Mouse (Mus musculus) heart, postnatal 10 days (tissue): ENCODE data around the gene Prr29. TPM values are rescaled to one million over a fixed set of nuclear protein-coding genes. Genes with fewer than 3 reads are reported as not detected.
"Not testable (repeated sequence)": the region's sequence is repeated elsewhere in the genome, so short reads cannot be mapped to it uniquely, and the experiment has no call there.

ENCODE experiments used
- DNase-seq, 2 experiments: peaks; one replicate each; pipeline ENCODE4 v3.0.0; 2021
- intact Hi-C: fragments of 180-260 bp; cut with DNase I; formaldehyde crosslinking; loops from one replicate; pipeline ENCODE4 v1.15.1; 2025
- total RNA-seq, 2 experiments: library from RNA; stranded (reverse); gene quantifications; 2 replicates each; pipeline ENCODE4 v1.2.3; 2021

The Prr29 gene
- under 1 TPM; 0.31 to 0.64 TPM for total RNA-seq

DNA sequence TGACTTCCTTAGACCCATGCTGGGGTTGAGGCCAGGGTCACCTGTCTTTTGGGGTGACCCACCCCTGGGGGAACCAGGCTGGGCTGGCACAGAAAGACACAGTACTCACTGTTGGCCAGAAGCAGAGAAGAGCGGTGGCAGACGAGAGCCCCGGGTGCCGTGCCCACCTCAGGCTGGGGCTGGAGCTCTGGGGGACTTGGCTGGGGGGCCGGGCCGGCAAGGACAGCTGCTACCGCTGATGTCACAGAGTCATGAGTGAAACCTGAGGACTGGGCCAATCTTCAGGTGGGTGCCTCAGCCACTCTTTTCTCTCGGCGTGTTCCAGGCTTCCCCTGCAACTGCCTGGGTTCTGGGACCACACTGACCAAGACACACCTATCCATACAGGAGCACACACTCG lies at the start of gene Prr29:
Prr29 (plus strand) TSS at position 107 of the 400 bp plus-strand sequence.
- no peak for DNase-seq
- intact Hi-C loops, result loop anchor here (2.0 kb wide), 1 partner anchor 39 kb away; no protein-coding TSS in a partner anchor

DNA sequence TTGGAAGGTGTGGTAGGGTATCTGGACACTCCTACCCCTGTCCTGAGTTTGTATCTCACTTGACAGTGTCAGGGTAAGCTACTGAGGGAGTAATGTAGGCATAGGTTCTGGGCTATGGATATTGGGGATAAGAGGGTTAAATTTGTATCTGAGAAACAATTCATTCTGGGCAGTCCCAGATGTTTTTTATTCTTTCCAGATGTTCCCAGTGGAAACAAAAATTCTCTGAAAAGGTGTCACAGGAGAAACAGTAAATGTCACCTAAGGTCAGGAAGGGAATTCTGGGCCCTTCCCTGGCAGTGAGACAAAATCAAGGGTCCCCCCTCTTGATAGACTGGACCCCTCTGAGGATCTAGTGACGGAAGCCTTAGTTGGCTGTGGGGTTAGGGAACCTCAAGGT lies 48.9 kb upstream of the Prr29 start:
- no peak for DNase-seq
- intact Hi-C loops, result no loop called here

DNA sequence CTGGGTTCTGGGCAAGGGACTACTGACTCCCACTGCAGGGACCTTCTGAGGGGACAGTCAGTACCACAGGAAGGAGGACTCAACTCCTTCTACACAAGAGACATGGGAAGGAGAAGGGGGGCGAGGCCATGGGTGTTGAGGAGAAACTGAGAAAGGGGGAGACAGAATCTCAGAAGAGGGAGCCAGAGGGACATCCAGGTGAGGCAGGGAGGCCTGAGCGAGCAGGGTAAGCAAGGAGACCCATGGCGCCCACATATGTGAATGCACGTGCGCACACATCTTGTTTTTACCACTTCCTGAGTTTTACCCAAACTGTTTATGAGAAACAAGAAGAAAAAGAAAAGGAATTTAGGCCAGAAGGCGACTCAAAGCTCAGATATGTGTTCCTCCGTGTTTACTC lies 47.5 kb upstream of the Prr29 start:
- intact Hi-C loops, result no loop called here
- DNase-seq, result no peak

DNA sequence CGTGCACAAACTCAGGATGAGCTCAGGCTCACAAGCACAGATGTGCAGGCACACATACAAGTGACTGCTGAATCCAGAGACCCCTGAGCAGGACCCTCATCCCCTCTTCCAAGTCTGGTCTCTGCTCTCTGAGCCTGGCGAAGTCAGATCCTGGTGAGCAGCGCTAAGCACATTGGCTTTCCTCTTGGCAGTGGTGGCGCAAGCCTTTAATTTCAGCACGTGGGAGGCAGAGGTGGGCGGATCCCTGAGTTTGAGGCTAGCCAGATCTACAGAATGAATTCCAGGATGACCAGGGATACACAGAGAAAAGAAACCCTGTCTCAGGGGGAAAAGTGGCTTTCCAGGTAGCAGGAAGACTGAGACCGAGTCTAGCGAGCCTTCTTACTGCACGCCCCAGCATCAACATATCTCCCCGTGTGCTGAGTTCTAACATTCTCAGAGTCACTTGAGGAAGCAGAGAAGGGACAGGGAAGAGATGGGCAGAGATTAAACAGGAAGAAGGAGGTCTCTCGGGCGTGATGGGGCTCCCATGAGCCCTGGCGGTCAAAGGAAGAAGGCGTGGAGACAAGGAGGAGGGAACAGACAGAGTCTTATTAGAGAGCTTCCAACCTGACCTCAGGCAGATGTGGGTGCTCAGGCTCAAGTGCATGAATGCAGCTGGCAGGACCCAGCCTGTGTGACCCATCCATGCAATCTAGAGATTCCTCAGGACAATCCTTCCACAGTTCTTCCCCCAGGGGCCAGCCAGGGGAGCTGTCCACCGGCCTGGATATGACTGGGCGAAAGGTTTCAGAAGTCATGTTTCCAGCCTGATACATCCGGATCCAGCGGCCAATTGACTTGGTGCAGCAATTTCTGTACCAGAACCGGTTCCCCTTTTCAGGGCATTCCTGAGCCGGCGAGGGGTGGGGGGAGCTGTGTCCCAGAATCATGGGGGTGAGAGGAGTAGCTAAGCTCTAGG lies 46.6 kb upstream of the Prr29 start:
- DNase-seq, result peak in 1 of 2 experiments; percentile 28
- intact Hi-C loops, result no loop called here

DNA sequence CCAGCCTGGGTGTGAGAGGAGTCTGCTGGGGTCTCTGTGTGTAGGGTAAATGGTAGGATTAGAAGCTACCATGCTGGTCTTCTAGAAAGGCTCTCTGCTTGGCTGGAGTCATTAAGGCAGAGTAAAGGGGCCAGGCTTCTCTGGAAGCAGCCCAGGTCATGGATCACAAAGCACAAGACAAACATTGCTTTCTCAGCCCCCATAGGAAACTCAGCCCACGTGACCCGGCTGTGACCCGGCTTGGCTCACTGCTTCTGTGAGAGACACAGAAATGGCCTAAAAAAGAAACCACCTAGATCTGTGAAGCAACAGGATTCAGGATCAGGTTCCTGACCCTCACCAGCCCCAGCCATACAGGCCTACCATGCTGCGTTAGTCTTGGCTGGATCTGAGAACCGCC lies 40.4 kb upstream of the Prr29 start:
- no peak for DNase-seq
- intact Hi-C loops, result no loop called here

DNA sequence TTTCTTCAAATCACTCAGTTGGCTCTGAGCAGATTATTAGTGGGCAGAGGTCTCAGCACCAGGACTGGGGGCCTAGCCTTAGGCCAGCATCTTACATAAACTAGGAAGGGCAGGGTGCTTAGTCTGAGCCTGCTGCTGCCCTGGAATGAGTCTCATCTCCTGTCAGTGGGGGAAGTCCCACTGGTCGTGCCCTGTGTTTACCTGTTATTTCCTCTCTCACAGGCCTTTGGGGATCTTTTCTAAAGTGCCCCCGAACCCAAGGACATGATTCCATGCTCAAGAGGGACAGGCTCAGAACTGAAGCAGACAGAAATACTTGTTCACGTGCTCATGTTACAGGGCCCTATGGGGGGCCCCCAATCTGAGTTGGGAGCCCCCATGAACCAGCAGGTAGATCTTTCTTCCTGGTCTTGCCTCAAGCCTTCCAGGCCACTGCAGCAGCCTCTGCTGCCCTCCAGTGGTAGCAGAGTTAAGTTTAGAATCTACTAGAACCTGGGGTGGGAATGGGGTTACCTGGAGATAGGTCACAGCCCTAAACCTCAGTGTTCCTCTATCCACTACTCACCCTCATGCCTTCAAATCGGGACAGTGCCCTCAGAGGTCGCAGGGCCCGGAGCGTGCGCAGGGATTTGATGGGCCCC lies 39.6 kb upstream of the Prr29 start:
- DNase-seq, result peak; percentile 74 to 86
- intact Hi-C loops, result loop anchor here (1.0 to 2.0 kb wide), 2 partner anchors 22 to 39 kb away; partner anchors contain the start of gene Prr29

DNA sequence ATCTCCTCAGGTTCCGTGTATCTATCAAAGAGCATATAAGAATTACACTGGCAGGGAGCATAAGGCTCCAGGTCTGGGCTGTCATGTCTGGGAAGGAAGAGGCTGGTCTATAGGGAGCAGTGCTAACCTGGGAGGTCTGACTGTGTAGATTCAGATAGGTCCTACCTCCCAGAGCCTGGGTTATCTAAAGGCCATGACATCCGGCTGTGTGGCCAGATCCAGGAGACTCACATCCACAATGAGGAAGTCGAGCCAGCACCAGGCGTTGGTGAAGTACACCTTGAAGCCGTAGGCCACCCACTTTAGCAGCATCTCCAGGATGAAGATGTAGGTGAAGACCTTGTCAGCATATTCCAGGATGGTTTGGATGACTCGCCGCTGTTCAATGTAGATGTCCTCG lies 38.8 kb upstream of the Prr29 start:
- DNase-seq, result no peak
- intact Hi-C loops, result loop anchor here (1.0 to 2.0 kb wide), 2 partner anchors 23 to 38 kb away; partner anchors contain the start of gene Prr29

DNA sequence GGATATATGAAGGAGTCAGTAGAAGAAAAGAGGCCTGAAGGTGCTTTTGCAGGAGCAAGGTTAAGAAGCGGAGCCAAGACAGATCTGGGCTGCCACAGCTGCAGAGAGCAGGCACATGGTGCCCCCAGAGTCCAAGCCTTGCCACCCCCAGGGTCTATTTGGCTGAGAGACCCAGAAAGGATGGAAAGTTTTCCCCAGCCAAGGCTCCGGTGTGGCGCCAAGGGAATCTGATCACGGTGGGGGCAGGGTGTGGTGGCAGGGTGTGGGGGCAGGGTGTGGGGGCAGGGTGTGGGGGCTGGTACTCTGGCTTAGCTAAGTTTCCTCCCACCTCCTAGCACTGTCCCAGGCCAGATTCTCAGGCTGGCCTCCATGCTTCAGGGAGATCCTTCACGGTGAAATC lies 36.8 kb upstream of the Prr29 start:
- peak in 1 of 2 experiments; percentile 34 for DNase-seq
- intact Hi-C loops, result no loop called here

DNA sequence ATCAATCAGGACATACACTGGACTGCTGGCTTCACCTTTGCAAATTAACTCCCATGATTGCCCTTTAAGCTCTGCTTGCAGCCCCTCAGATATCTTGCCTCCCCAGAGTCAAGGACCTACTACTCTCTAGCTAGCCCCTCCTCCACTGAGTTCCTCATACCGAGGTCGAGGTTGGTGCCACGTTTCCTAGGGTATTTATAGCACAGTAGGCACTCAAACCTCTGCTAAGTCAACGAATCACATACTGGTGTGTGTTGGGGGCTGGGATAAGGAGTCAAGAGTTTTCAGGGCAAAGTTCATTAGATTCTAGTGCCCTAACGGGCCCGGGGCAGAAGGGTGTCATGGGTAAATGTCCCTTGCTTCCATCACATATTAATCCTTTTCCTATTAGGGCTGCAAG lies 36.1 kb upstream of the Prr29 start:
- DNase-seq, result peak; percentile 60
- intact Hi-C loops, result loop anchor here (1.0 kb wide), 1 partner anchor 63 kb away; no protein-coding TSS in a partner anchor

DNA sequence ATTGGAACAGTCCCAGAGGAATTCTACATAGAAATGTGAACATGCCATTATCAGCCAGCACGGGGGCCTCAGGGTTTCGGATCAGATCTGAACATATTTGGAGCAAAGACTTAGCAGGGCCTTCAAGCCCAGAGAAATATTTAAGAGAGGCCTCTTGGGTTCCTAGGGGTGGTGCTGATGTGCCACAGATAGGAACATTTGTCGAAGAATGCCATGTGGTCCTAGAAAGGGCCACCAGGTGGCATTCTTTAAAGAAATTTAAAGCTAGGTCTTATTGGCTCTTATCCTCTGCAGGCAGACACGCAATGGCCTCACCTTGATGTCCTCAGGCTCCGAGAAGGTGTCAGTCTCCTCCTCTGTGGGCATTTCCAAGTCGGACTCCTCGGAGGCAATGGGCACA lies 35.6 kb upstream of the Prr29 start:
- DNase-seq, result peak; percentile 57 to 63
- intact Hi-C loops, result loop anchor here (1.0 kb wide), 1 partner anchor 63 kb away; no protein-coding TSS in a partner anchor

DNA sequence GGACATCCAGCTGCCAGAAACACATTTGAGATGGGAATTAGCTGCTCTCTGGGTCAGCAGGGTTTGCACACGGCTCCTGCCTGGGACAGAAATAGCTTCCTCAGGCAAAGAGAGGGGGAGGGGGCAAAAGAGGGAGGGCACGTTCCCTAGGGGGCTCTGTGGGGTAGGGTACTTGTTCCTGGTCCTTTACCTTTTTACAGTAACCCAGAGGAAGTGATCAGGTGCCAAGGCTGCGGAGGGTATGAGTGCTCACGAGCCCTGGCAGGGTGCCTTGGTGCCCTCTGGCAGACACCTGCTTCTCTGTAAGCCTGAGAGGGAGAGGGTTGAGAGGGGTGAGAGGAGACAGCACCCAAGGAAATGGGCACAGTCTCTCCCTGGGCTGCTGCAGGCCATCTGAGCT lies 32.8 kb upstream of the Prr29 start:
- intact Hi-C loops, result no loop called here
- DNase-seq, result peak; percentile 50 to 62

DNA sequence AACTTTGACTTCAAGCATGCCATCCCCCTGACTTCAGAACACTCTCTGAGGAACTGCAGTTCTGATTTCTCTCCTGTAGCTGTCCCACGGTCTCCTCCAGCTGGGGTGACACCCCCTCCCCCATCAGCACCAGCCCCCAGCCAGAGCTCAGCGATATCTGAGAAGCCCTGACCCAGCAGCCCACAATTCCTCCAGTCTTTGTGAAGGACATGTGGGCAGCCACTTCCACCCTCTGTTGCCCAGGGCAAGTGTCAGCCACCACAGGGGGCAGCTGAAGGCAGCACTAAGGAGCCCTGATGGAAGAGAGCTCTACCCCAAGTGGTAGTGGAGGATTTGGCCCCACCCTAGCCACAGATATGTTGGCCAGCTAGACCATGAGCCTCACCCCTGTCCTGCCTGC lies 31.2 kb upstream of the Prr29 start:
- no peak for DNase-seq

DNA sequence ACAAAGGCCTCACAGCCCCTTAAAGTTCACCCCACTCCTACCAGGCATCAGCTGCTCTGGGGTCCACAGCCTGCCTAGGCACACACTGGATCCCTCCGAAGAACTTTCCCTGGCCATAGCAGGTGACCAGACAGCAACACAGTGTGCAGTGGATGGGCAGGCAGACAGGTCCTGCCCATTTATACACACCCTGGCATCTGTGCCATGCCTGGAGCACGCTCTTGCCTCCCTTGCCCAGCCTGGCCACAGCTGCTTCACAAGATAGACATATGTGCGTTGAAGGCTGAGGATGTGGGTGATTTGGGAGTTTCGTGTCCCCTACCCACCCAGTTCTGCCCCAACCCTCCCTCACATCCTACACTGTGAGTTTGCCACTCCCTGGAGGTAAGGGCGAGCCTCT lies 27.2 kb upstream of the Prr29 start:
- no peak for DNase-seq
- intact Hi-C loops, result no loop called here

More for the DNA sequence above, 31.2 kb upstream of the Prr29 start:
- intact Hi-C loops, result no loop called here

DNA sequence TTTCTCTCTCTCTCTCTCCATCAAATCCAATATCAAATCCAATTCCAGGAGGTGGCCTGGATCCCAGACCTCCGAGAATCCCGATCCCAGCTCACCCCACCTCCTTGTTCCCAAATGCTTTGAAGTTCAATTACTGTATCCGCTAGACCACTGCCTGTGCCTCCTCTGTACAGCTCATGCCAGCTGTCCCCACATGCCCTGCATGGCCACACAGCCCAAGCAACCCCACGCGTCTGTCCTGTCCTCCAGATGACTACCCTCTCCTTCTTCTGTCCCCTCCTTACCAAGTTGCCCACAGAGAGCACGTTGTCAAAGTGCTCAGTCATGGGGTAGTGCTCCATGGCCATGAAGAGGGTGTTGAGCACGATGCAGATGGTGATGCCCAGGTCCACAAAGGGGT lies 26.4 kb upstream of the Prr29 start:
- no peak for DNase-seq
- intact Hi-C loops, result no loop called here

DNA sequence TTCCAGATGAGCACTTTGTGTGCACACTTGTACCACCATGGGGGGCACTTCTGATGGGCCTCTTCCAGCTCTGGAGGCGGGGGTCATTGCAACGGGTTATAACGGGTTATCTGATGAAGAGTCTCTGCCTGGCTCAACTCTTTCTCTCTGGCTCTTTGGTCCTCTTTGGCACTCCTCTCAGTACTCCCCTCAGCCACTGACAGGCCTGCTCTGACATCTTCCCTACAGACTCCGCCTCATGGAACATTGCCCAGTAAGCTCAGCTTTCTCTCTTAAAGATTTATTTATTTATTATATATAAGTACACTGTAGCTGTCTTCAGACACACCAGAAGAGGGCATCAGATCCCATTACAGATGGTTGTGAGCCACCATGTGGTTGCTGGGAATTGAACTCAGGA lies 25.9 kb upstream of the Prr29 start:
- intact Hi-C loops, DNase-seq: not testable (repeated sequence)

DNA sequence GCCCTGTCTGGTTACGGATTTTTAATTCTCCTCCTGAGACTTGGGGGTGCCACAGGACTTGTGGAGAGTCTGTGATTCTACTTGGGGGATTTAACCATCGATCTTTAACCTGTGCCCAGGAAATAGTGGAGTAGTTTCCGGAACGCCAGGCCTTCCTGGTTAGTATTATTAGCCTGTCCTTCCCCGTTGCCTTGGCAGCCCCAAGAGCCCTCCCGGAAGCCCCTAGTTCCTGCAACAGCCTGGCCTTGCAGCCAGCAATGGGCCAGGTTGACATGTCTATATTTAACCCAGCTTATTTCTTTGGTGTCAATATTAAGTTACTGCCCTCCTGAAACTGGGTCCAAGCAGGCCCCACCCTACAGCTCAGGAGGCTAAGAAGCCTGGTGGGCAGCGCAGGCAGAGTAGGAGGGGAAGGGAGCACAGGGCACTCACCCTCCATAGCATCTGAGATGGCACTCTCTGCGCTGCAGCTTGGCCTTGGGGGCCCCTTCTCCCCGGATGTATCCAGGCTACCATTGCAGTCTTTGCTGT lies 24.2 kb upstream of the Prr29 start:
- intact Hi-C loops, result no loop called here
- no peak for DNase-seq

DNA sequence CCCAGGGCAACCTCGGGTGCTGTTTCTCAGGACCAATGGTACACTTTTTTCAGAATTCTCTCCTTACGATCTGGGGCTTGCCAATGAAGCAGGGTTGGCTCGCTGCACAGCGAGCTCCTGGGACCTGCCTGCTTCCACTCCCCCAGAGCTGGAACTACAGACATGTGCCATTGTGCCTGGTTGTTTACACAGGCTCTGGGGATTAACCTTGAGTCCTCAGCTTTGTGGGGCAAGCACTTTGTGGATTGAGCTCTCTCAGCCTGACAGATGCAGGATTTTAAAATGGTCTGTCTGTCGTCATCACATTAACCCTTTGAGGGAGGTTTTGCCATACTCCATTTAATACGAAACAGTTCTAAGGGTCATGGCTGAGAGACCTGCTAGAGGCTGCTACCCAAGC lies 20.4 kb upstream of the Prr29 start:
- no peak for DNase-seq
- intact Hi-C loops, result no loop called here

DNA sequence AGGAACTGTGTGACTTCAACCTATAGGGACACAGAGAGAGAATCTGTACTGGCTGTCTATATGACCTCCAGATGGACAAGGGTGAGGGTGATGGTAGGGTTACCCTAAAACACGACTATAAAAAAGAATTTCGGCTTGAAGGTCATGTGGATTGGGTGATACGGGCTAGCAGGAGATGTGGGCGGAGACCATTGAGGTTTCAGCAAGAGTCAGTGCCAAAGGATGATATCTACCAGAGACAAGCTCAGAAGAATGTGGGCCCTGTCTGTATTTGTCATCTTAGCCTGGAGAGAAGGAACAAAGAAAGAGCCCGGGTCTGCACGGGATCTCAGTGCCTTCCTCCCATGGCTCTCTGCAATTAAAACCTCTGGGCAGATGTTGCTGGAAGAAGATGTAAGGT lies 15.5 kb upstream of the Prr29 start:
- no peak for DNase-seq
- intact Hi-C loops, result no loop called here

DNA sequence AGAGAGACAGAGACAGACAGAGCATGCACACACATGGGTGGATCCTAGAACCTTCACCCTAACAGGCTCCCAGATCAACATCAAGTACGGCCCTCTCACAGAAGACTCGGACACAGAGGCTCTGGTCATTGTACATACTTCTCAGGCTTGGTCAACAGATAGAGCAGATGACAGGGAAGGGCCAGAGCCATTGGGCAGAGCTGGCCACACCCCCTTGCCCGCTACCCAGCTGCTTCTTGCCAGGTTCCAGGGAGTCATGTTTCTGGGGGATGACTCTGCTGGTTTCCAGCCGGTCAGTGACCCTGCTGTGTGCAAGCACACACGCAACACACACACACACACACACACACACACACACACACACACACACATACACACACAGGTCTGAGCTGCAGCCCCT lies 14.4 kb upstream of the Prr29 start:
- DNase-seq, result no peak
- intact Hi-C loops, result no loop called here

DNA sequence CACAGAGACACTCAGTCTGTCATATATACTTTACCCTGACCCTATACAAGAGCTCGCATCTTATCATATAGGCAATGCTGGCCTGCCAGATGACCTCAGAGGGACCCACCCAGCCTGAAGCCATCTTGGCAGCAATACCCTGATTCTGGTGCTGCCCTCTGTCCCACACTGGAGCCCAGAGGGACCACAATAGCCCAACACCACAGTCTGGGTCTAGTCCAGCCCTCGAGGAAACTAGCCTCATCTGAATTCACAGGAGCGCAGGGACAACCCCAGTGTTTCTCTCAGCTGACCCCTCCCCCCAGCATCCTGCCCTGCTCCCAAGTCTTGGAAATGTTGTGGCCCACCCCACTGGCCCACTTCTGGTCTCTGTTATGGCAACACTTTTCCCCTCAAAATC lies 14.0 kb upstream of the Prr29 start:
- intact Hi-C loops, result no loop called here
- DNase-seq, result no peak

DNA sequence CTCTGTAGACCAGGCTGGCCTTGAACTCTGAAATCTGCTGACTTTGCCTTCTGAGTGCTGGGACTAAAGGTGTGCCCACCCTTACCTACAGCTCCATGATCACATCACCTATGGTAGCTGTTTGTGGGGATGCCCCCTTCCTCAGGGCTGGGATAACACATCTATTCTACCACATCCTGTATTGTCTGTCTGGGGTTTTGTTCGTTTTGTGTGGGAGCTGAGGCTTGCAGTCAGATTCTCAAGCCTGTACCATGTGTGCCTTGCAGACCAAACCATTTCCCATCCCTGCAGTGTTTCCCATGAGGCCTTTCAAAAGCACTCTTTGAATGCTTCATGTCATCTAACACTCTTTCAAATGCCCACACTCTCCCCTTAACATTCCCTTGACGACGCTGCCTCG lies 13.3 kb upstream of the Prr29 start:
- intact Hi-C loops, result no loop called here
- DNase-seq, result no peak
